Mouse (Mus musculus): ENCODE results near the gene Cntf. TPM values are rescaled to one million over a fixed set of nuclear protein-coding genes. Genes with fewer than 3 reads are reported as not detected.

The Cntf gene
- polyA plus RNA-seq (2014; fragmentation: Nextera tagmentation; extraction: Ambion mirVana), result 0.41 TPM in 1 of 2 replicates, not detected in the other

DNA sequence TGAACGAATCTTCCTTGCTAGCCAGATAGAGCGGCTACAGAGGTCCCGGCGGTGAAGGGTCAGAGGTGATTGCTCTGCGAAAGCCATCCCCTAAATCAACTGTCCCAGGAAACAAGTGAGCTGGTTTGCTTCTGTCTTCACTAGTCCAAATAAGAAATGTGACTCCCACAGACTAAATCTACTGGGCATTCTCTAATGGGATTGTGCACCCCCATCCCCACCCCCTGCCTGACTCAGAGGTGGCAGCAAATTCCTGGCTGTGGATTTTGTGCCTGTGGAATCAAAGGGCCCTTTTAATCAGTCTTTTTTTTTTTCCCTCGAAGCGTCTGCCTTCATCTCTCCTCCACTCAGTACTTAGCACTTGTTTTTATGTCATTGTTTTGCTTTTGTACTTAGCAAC, at the start of gene Cntf:
Gene Cntf, minus strand, starts transcription at position 325 of the 400 bp plus-strand sequence.
- no peaks in the 10 kb centered on the region for H3K4me1 ChIP-seq (ENCODE audit: control insufficient read depth in 2 of 2, insufficient read depth in 2 of 2, low read length in 2 of 2)
- peaks cover 78% of the 10 kb centered on the region for H3K36me3 ChIP-seq (ENCODE audit: control insufficient read depth, insufficient read depth, low read length)
- 70% methylated on average over 7 of the region's 7 CpGs for WGBS
- no peak within 1 kb of the TSS for H3K9ac ChIP-seq (ENCODE audit: low read length)
- no peak within 1 kb of the TSS for H3K27ac ChIP-seq (replicated peaks in 1 of 2; ENCODE audit: control insufficient read depth in 1 of 2, insufficient read depth in 1 of 2, low read depth in 2 of 2, low read length in 2 of 2)
- no peak for ATAC-seq (ENCODE audit: insufficient number of reproducible peaks, insufficient read depth, low FRiP score, low read depth)
- no peak within 1 kb of the TSS for H3K4me2 ChIP-seq (ENCODE audit: low read length)
- H3K9me3 ChIP-seq (ENCODE audit: control insufficient read depth, low read length), result no peaks in the 10 kb centered on the region
- no peaks in the 10 kb centered on the region for H3K27me3 ChIP-seq (ENCODE audit: control insufficient read depth, insufficient read depth, low read length)
- H3K4me3 ChIP-seq (ENCODE audit: control insufficient read depth in 1 of 2, insufficient read depth in 1 of 2, low read depth in 1 of 2, low read length in 2 of 2), result no peak within 1 kb of the TSS

DNA sequence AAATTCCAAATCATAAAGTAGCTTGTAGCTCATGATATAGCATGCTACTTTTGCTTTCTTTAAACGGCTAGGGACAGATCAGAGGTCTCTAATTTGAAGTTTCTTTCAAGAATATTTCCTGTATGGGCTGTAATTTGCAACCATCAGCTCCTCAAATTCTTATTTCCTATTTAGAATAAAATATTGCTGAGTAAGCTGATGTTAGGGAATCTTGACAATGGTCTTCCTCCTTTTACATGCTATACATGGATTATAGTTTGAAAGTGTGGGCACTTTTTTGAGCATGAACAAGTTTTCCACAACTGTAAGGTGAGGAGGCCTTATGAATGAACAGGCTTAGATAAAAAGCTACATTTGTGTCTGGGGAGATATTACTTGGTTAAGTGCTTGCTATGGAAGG, 48.5 kb upstream of the Cntf start:
- no peaks in the 10 kb centered on the region for H3K9me3 ChIP-seq (ENCODE audit: control insufficient read depth, low read length)
- no peak overlapping the region for H3K4me3 ChIP-seq (ENCODE audit: control insufficient read depth in 1 of 2, insufficient read depth in 1 of 2, low read depth in 1 of 2, low read length in 2 of 2)
- no peak overlapping the region for H3K27ac ChIP-seq (replicated peaks in 1 of 2; ENCODE audit: control insufficient read depth in 1 of 2, insufficient read depth in 1 of 2, low read depth in 2 of 2, low read length in 2 of 2)
- no peaks in the 10 kb centered on the region for H3K4me1 ChIP-seq (ENCODE audit: control insufficient read depth in 2 of 2, insufficient read depth in 2 of 2, low read length in 2 of 2)
- no peaks in the 10 kb centered on the region for H3K27me3 ChIP-seq (ENCODE audit: control insufficient read depth, insufficient read depth, low read length)
- no peak overlapping the region for H3K4me2 ChIP-seq (ENCODE audit: low read length)
- 58% methylated on average over 1 of the region's 1 CpGs for WGBS
- no peak for ATAC-seq (ENCODE audit: insufficient number of reproducible peaks, insufficient read depth, low FRiP score, low read depth)
- H3K36me3 ChIP-seq (ENCODE audit: control insufficient read depth, insufficient read depth, low read length), result no peaks in the 10 kb centered on the region
- no peak overlapping the region for H3K9ac ChIP-seq (ENCODE audit: low read length)

DNA sequence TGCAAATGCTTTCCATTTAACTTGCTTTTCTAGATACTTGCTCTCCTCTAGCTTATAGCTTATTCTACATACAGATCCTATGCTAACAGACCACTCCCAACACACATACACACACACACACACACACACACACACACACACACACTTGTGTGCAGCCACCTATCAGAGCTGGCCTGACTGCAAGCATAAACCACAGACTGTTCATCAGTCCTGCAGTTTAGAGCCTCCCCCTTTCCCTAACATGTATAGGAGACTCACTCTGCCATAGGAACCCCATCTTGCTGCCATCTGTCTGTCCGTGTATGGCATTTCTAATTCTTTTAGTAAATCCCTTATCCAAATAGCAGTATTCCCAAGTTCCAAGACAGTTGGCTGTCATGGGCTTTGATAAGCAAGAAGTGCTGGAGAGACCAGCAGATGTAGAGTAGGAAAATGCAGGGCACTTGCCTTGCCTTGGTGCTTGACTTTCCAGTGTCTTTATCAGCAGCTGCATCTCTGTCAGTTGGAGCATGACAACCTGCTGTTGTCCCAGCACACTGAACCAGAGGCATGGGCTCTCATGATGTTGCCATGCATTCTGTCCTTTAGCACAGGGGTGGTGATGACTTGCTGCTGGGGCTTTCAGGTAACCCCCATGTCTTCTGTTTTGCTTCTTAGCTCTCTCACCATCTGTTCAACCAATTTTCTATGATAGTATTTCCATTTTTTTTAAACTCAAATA, 47.4 kb upstream of the Cntf start:
- WGBS, result 38% methylated on average over 1 of the region's 1 CpGs
- Histone ChIP-seq H3K9me3 (ENCODE audit: control insufficient read depth, low read length) (no peaks in the 10 kb centered on the region), H3K4me1 (ENCODE audit: control insufficient read depth in 2 of 2, insufficient read depth in 2 of 2, low read length in 2 of 2) (no peaks in the 10 kb centered on the region), H3K4me3 (ENCODE audit: control insufficient read depth in 1 of 2, insufficient read depth in 1 of 2, low read depth in 1 of 2, low read length in 2 of 2) (no peak overlapping the region), H3K36me3 (ENCODE audit: control insufficient read depth, insufficient read depth, low read length) (no peaks in the 10 kb centered on the region), H3K9ac (ENCODE audit: low read length) (no peak overlapping the region), H3K27me3 (ENCODE audit: control insufficient read depth, insufficient read depth, low read length) (no peaks in the 10 kb centered on the region), H3K27ac (replicated peaks in 1 of 2; ENCODE audit: control insufficient read depth in 1 of 2, insufficient read depth in 1 of 2, low read depth in 2 of 2, low read length in 2 of 2) (no peak overlapping the region), H3K4me2 (ENCODE audit: low read length) (no peak overlapping the region)
- ATAC-seq (ENCODE audit: insufficient number of reproducible peaks, insufficient read depth, low FRiP score, low read depth), result no peak

DNA sequence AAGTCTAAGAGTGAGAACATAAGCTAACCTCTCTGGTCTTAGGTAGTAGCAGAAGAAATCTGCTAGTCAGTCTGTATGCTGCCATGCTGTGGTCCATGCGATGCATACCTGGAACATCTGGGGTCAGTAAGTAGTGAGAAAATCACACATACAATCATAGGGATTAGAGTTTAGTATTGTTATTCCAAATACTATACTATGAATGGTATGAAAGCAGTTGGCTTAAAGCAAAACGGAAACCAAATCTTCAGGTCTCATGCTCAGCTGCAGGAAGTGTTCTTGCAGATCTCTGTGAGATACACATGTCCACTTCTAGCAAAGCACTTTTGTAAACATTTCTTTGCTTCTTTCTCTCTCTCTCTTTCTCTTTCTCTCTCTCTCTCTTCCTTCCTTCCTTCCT, 40.8 kb upstream of the Cntf start:
- ATAC-seq (ENCODE audit: insufficient number of reproducible peaks, insufficient read depth, low FRiP score, low read depth), result no peak
- H3K27me3 ChIP-seq (ENCODE audit: control insufficient read depth, insufficient read depth, low read length), result no peaks in the 10 kb centered on the region
- H3K9ac ChIP-seq (ENCODE audit: low read length), result no peak overlapping the region
- H3K4me2 ChIP-seq (ENCODE audit: low read length), result no peak overlapping the region
- no peaks in the 10 kb centered on the region for H3K9me3 ChIP-seq (ENCODE audit: control insufficient read depth, low read length)
- H3K27ac ChIP-seq (replicated peaks in 1 of 2; ENCODE audit: control insufficient read depth in 1 of 2, insufficient read depth in 1 of 2, low read depth in 2 of 2, low read length in 2 of 2), result no peak overlapping the region
- H3K4me3 ChIP-seq (ENCODE audit: control insufficient read depth in 1 of 2, insufficient read depth in 1 of 2, low read depth in 1 of 2, low read length in 2 of 2), result no peak overlapping the region
- no peaks in the 10 kb centered on the region for H3K36me3 ChIP-seq (ENCODE audit: control insufficient read depth, insufficient read depth, low read length)
- 56% methylated on average over 2 of the region's 2 CpGs for WGBS
- no peaks in the 10 kb centered on the region for H3K4me1 ChIP-seq (ENCODE audit: control insufficient read depth in 2 of 2, insufficient read depth in 2 of 2, low read length in 2 of 2)

DNA sequence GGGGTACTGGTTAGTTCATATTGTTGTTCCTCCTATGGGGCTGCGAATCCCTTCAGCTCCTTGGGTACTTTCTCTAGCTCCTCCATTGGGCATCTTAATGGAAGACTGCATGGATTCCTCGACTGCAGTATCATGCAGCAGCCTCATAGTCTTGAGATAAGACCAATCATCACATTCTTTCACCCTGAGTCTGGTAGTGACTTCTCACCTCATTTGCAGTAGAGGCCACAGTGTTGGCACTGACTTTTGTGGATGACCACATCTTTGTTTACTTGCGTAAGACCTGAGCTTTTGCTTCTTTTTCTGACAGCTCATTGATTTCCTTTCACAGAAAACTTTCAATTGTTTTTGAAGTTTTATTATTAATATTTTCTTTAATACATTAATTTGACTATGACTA, 40.3 kb upstream of the Cntf start:
- Histone ChIP-seq H3K9ac (ENCODE audit: low read length) (no peak overlapping the region), H3K27ac (replicated peaks in 1 of 2; ENCODE audit: control insufficient read depth in 1 of 2, insufficient read depth in 1 of 2, low read depth in 2 of 2, low read length in 2 of 2) (no peak overlapping the region), H3K4me2 (ENCODE audit: low read length) (no peak overlapping the region), H3K4me3 (ENCODE audit: control insufficient read depth in 1 of 2, insufficient read depth in 1 of 2, low read depth in 1 of 2, low read length in 2 of 2) (no peak overlapping the region), H3K9me3 (ENCODE audit: control insufficient read depth, low read length) (no peaks in the 10 kb centered on the region), H3K27me3 (ENCODE audit: control insufficient read depth, insufficient read depth, low read length) (no peaks in the 10 kb centered on the region), H3K36me3 (ENCODE audit: control insufficient read depth, insufficient read depth, low read length) (no peaks in the 10 kb centered on the region), H3K4me1 (ENCODE audit: control insufficient read depth in 2 of 2, insufficient read depth in 2 of 2, low read length in 2 of 2) (no peaks in the 10 kb centered on the region)
- 57% methylated on average over 3 of the region's 3 CpGs for WGBS
- ATAC-seq (ENCODE audit: insufficient number of reproducible peaks, insufficient read depth, low FRiP score, low read depth), result no peak

DNA sequence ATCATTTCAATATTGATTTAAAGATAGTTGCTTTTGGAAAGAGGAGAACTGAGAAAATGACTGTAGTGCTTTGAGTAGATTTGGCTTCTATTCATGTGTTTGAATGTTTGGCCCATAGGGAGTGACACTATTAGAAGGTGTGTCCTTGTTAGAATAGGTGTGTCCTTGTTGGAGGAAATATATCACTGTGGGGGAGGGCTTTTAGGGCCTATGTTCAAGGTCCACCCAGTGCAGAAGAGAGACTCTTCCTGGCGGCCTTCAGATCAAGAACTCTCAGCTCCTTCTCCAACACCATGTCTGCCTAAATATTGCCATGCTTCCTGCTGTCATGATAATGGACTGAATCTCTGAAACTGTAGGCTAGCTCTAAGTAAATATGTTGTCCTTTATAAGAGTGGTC, 38.8 kb upstream of the Cntf start:
- WGBS, result 64% methylated on average over 1 of the region's 1 CpGs
- H3K9me3 ChIP-seq (ENCODE audit: control insufficient read depth, low read length), result no peaks in the 10 kb centered on the region

DNA sequence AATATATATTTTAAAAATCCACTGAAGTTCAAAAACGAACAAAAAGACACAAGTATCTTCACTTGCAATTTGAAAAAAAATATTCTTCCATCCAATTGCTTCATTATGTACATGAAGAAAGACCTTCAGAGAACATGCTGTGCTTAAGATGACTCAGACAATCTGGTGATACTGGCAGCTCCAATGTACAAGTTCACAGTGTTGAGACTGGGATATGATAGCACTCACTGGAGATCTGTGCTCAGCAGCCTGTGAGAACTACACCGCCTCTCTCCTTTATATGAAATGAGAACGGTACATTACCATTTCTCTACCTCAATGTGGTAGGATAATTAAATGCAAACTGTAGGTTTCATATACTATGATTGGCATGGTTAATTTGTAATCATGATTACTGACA, 37.4 kb upstream of the Cntf start:
- Histone ChIP-seq H3K4me3 (ENCODE audit: control insufficient read depth in 1 of 2, insufficient read depth in 1 of 2, low read depth in 1 of 2, low read length in 2 of 2) (no peak overlapping the region), H3K9ac (ENCODE audit: low read length) (no peak overlapping the region), H3K4me2 (ENCODE audit: low read length) (no peak overlapping the region), H3K27ac (replicated peaks in 1 of 2; ENCODE audit: control insufficient read depth in 1 of 2, insufficient read depth in 1 of 2, low read depth in 2 of 2, low read length in 2 of 2) (no peak overlapping the region), H3K4me1 (ENCODE audit: control insufficient read depth in 2 of 2, insufficient read depth in 2 of 2, low read length in 2 of 2) (no peaks in the 10 kb centered on the region), H3K9me3 (ENCODE audit: control insufficient read depth, low read length) (no peaks in the 10 kb centered on the region), H3K27me3 (ENCODE audit: control insufficient read depth, insufficient read depth, low read length) (no peaks in the 10 kb centered on the region), H3K36me3 (ENCODE audit: control insufficient read depth, insufficient read depth, low read length) (no peaks in the 10 kb centered on the region)
- ATAC-seq (ENCODE audit: insufficient number of reproducible peaks, insufficient read depth, low FRiP score, low read depth), result no peak
- 72% methylated on average over 3 of the region's 3 CpGs for WGBS

More for the DNA sequence above, 38.8 kb upstream of the Cntf start:
- Histone ChIP-seq H3K4me1 (ENCODE audit: control insufficient read depth in 2 of 2, insufficient read depth in 2 of 2, low read length in 2 of 2) (no peaks in the 10 kb centered on the region), H3K27me3 (ENCODE audit: control insufficient read depth, insufficient read depth, low read length) (no peaks in the 10 kb centered on the region), H3K4me3 (ENCODE audit: control insufficient read depth in 1 of 2, insufficient read depth in 1 of 2, low read depth in 1 of 2, low read length in 2 of 2) (no peak overlapping the region), H3K4me2 (ENCODE audit: low read length) (no peak overlapping the region), H3K27ac (replicated peaks in 1 of 2; ENCODE audit: control insufficient read depth in 1 of 2, insufficient read depth in 1 of 2, low read depth in 2 of 2, low read length in 2 of 2) (no peak overlapping the region), H3K9ac (ENCODE audit: low read length) (no peak overlapping the region), H3K36me3 (ENCODE audit: control insufficient read depth, insufficient read depth, low read length) (no peaks in the 10 kb centered on the region)
- ATAC-seq (ENCODE audit: insufficient number of reproducible peaks, insufficient read depth, low FRiP score, low read depth), result no peak

DNA sequence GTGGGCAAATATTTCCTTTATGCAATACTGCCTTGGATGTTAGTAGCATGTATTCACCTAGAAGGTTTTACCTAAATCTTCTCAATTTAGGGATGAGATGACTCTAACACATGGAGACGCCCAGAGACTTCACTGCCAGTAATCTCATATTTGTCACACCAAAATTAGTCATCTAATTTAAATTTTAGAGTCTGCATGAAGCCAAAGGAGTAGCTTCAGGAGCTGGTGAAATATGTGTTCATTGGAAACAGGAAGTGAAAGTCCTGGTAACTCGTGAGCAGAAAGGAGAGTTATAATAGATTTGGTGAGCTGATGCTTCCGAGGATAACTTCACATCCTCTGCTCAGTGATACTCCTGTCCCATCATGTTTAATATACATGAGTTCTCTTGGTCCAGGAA, 35.6 kb upstream of the Cntf start:
- Histone ChIP-seq H3K36me3 (ENCODE audit: control insufficient read depth, insufficient read depth, low read length) (no peaks in the 10 kb centered on the region), H3K9me3 (ENCODE audit: control insufficient read depth, low read length) (no peaks in the 10 kb centered on the region), H3K4me1 (ENCODE audit: control insufficient read depth in 2 of 2, insufficient read depth in 2 of 2, low read length in 2 of 2) (no peaks in the 10 kb centered on the region), H3K27me3 (ENCODE audit: control insufficient read depth, insufficient read depth, low read length) (no peaks in the 10 kb centered on the region), H3K4me2 (ENCODE audit: low read length) (no peak overlapping the region), H3K4me3 (ENCODE audit: control insufficient read depth in 1 of 2, insufficient read depth in 1 of 2, low read depth in 1 of 2, low read length in 2 of 2) (no peak overlapping the region), H3K27ac (replicated peaks in 1 of 2; ENCODE audit: control insufficient read depth in 1 of 2, insufficient read depth in 1 of 2, low read depth in 2 of 2, low read length in 2 of 2) (no peak overlapping the region), H3K9ac (ENCODE audit: low read length) (no peak overlapping the region)
- no peak for ATAC-seq (ENCODE audit: insufficient number of reproducible peaks, insufficient read depth, low FRiP score, low read depth)
- 61% methylated on average over 3 of the region's 3 CpGs for WGBS

Data from heart, embryonic 14.5 days (tissue).